Mouse (Mus musculus): ENCODE data around the gene Clic1. TPM values are rescaled to one million over a fixed set of nuclear protein-coding genes. Genes with fewer than 3 reads are reported as not detected.

Gene Clic1
- polyA plus RNA-seq, 1 experiment = 266 TPM

DNA sequence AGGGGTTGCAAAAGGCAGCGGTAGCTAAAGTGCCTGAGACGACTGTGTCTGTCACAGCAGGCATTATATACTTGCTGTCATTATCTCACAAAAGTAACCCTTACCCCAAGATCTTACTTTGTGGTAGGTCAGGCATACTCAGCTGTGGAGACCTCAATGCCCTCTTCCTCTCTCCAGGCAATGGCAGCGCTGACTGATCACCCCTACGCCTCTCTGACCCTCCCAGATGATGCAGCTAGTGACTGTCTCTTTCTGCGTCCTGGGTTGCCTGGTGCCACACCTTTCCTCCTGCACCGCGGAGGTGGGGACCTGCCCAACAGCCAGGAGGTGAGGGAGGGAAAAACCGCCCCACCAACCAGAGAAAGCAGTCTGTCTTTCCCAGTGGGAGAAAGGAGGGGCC, 11.5 kb downstream of the Clic1 start:
- TF ChIP-seq POLR2A (IDR thresholded peaks at IDR 0.05; ENCODE audit: low read depth, low read length) = no peak
- TF ChIP-seq CTCF (IDR thresholded peaks at IDR 0.05; ENCODE audit: borderline replicate concordance, insufficient read depth, low read length) = no peak
- H3K4me1 ChIP-seq (ENCODE audit: control insufficient read depth, insufficient read depth, low read length) = 0 out of 2 replicates have a peak, but pooled peaks cover 3% of the 10 kb centered on the region
- H3K27ac ChIP-seq (ENCODE audit: insufficient read depth, low read length) = no peak overlapping the region
- no peak overlapping the region for H3K4me3 ChIP-seq (ENCODE audit: insufficient read depth, low read length)

DNA sequence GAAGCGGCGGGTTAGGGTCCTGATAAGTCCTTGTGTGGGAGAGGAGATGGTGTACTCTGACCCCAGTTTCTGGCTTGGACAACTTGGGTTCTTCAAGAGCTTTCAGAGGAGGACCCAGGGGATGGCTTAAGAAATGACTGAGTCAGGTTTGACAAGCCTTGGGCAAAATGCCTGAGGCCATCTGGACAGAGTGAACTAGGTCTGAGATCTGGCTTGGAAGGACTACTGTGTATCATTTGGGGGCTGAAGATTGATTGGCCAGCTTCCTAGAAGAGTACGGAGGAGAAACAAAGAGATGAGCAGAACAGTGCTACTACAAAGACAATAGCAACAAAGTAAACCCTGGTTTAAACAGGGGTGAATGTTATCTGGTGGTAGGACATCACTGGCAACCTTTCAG, 13.7 kb downstream of the Clic1 start:
- H3K4me3 ChIP-seq (ENCODE audit: insufficient read depth, low read length) = no peak overlapping the region
- H3K27ac ChIP-seq (ENCODE audit: insufficient read depth, low read length) = no peak overlapping the region
- no peaks in the 10 kb centered on the region for H3K4me1 ChIP-seq (ENCODE audit: control insufficient read depth, insufficient read depth, low read length)
- TF ChIP-seq CTCF (IDR thresholded peaks at IDR 0.05; ENCODE audit: borderline replicate concordance, insufficient read depth, low read length) = no peak
- no peak for TF ChIP-seq POLR2A (IDR thresholded peaks at IDR 0.05; ENCODE audit: low read depth, low read length)

DNA sequence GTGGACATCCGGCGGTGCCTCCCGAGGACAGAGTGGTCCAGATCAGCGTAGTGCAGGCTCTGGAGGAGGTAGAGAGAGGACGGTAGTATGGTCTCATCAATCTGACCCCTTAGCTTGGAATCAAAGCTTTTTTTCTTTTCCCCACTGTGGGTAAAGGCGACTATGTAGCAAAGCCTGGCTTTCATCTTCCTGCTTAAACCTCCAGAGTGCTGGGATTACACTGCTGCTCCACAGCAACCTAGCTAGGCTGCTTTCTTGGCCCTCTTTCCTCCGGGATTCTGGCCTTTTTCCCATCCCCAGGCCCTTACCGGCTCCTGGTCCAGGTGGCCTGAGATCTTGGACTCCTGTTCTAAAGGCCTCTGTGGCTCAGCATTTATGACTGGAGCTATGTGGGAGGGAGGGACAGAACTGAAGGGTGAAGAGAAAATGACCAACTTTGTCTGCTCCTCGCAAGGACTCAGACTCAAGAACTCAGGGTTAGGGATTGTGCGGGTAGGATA, 14.7 kb downstream of the Clic1 start:
- no peaks in the 10 kb centered on the region for H3K4me1 ChIP-seq (ENCODE audit: control insufficient read depth, insufficient read depth, low read length)
- no peak overlapping the region for H3K4me3 ChIP-seq (ENCODE audit: insufficient read depth, low read length)
- H3K27ac ChIP-seq (ENCODE audit: insufficient read depth, low read length) = no peak overlapping the region

DNA sequence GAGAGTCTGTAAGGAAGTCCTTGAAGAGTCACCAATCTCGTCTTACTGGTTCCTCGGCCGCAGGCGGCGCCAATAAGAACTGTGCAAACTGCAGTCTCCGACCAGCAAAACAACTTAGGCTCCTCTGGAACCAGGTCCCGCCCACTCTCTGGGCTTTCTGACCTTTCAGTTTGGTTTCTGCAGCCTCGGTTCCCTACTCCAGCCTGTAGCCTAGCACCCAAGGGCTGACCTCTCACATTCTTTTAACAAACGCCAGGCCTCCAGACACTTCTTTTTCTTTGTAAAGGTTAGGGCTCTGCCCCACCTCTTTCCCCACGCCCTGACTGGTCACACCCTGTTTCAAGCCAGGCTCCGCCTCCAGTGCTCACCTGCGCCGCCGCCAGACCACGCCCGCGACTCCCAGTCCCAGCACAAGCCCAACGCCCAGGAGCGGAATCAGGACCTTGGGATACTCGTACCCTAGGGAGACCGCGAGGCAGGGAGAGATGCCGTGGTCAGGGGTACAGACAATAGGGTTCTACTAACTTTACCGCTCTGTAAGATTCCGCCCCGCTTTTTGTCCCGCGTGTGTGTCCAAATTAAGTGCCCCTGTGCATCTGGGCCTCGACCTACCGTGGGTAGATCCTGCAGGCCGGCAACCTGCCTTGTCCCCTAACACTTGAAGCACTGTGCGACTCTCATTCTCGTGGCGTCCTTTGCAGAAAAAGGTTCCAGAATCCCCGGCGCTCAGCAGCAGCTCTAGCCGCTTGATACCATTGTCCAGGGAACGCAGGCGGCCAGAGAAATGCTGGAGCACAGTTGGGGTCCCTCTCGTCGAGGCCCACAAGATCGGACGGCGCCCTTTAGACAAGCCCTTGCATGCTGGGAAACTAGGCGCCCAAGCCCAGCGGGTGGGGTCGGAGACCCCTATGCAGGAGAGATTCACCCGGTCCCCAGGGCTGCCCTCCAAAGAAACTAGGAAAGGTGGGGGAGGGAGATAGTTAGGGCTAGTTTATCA, 15.5 kb downstream of the Clic1 start, which contains the start of gene Ly6g6c:
TSS of gene Ly6g6c (plus strand) at position 438 of the 997 bp plus-strand sequence.
- Histone ChIP-seq H3K27ac (ENCODE audit: insufficient read depth, low read length) (no peak within 1 kb of the TSS), H3K4me1 (ENCODE audit: control insufficient read depth, insufficient read depth, low read length) (no peaks in the 10 kb centered on the region), H3K4me3 (ENCODE audit: insufficient read depth, low read length) (no peak within 1 kb of the TSS)
- TF ChIP-seq CTCF (IDR thresholded peaks at IDR 0.05; ENCODE audit: borderline replicate concordance, insufficient read depth, low read length) (no peak), POLR2A (IDR thresholded peaks at IDR 0.05; ENCODE audit: low read depth, low read length) (no peak)

More for the DNA sequence above, 14.7 kb downstream of the Clic1 start:
- TF ChIP-seq CTCF (IDR thresholded peaks at IDR 0.05; ENCODE audit: borderline replicate concordance, insufficient read depth, low read length) (no peak), POLR2A (IDR thresholded peaks at IDR 0.05; ENCODE audit: low read depth, low read length) (no peak)

DNA sequence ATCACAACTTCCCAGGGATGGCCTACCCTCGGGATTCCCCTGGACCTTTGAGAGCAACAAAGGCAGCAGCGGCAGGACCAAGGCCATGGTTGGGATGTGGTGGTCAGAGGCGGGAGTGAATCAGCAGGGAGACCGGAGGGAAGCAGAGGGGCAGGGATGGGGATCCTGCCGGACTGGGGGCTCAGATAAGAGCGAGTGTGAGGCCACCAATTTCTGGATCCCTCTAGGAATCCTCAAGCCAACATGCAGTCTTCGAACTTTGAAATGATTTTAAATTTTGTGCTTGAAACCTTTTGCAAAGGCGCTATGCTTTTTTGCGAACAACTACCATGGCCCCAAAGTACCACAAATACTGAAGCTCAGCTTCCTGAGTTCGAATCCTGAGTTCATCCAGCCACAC, 16.3 kb downstream of the Clic1 start, which contains the start of gene Mpig6b:
TSS of gene Mpig6b (minus strand) at position 101 of the 400 bp plus-strand sequence.
- Histone ChIP-seq H3K4me3 (ENCODE audit: insufficient read depth, low read length) (no peak within 1 kb of the TSS), H3K4me1 (ENCODE audit: control insufficient read depth, insufficient read depth, low read length) (no peaks in the 10 kb centered on the region), H3K27ac (ENCODE audit: insufficient read depth, low read length) (no peak within 1 kb of the TSS)
- TF ChIP-seq POLR2A (IDR thresholded peaks at IDR 0.05; ENCODE audit: low read depth, low read length) (no peak), CTCF (IDR thresholded peaks at IDR 0.05; ENCODE audit: borderline replicate concordance, insufficient read depth, low read length) (no peak)

DNA sequence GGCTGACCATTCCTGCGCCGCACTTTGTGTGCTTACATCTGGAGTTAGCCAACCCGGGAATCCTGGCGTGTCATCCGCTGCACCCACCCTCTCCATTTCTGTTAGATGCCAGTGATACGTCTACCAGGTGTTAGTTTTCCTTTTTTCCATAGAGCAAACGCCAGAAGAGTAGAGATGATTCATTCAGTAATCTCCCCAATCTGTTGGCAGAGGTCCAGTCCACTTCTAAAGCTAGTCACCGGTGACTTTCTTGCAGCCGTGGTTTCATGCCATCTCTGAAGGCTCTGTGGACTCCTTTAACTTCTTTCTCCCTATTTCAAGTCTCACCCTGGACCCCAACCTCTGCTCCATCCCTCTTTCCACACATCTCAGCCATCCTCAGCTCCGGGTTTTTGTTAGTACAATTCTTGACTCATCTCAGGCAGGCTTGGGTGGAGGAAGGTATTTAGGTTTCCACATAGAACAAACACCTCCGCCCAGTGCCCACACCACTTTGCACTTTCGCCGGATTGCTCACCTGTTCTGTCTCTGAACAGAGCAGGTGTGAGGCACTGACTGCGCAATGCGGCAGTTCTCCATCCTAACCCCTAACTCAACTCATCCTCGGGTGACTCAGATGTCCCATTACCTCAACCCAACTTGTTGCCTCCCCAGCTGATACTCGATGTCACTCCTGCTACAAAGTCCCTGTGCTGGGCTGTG, 18.6 kb downstream of the Clic1 start:
- Histone ChIP-seq H3K27ac (ENCODE audit: insufficient read depth, low read length) (no peak overlapping the region), H3K4me1 (ENCODE audit: control insufficient read depth, insufficient read depth, low read length) (no peaks in the 10 kb centered on the region), H3K4me3 (ENCODE audit: insufficient read depth, low read length) (no peak overlapping the region)
- TF ChIP-seq POLR2A (IDR thresholded peaks at IDR 0.05; ENCODE audit: low read depth, low read length) = no peak
- TF ChIP-seq CTCF (IDR thresholded peaks at IDR 0.05; ENCODE audit: borderline replicate concordance, insufficient read depth, low read length) = no peak

DNA sequence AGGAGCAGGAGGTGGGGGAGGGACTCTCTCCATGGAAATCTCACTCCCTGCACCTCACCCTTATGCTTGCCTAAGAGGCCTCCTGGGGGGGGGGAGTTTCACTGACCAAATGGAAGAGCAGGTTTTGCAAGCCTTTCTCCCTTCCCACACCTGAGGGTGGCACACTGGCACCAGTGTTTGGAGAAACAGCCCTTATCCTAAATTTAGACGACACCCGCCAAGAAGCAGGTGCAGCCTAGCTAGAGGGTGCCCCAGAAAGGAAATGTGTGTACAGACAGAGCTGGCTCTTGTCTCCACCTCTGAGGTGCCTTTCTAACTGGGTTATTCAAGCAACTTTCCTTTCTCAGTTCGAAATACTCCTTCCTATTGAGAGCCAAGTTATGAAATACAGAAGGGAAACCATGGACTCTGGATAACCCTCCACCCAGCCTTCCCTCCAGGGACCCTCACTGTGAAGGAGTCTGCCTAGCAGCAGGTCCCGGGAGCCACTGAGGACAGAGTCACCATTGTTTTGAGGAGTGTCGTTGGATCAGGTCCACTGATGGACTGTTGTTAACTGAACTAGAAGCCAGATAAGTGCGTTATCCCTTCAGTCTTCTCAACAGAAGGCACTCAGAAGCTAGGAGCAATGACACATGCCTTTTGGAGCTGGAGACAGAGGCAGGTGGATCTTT, 20.9 kb downstream of the Clic1 start:
- Histone ChIP-seq H3K27ac (ENCODE audit: insufficient read depth, low read length) (no peak overlapping the region), H3K4me3 (ENCODE audit: insufficient read depth, low read length) (no peak overlapping the region), H3K4me1 (ENCODE audit: control insufficient read depth, insufficient read depth, low read length) (no peaks in the 10 kb centered on the region)
- TF ChIP-seq CTCF (IDR thresholded peaks at IDR 0.05; ENCODE audit: borderline replicate concordance, insufficient read depth, low read length) (no peak), POLR2A (IDR thresholded peaks at IDR 0.05; ENCODE audit: low read depth, low read length) (no peak)

DNA sequence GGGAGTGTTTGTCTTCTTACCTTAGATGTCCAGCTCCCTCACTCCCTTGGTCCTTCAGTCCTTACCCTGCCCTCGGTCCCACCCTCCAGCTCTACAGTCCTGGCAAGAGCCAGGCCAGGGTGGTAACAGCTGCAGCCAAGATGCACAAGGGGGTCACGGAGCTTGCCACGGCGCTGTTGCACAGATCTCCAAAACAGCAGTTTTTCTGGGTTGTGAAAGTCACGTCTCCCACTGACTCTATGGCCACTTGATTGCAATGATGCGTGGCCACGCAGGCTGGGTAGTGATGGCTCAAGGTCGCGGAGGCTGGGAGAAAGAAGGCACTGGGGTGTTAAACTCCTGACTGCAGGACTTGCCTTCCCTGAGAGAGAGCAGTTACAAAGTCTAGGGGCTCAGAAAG, 21.7 kb downstream of the Clic1 start:
- no peak for TF ChIP-seq CTCF (IDR thresholded peaks at IDR 0.05; ENCODE audit: borderline replicate concordance, insufficient read depth, low read length)
- no peak for TF ChIP-seq POLR2A (IDR thresholded peaks at IDR 0.05; ENCODE audit: low read depth, low read length)
- Histone ChIP-seq H3K27ac (ENCODE audit: insufficient read depth, low read length) (no peak overlapping the region), H3K4me3 (ENCODE audit: insufficient read depth, low read length) (no peak overlapping the region), H3K4me1 (ENCODE audit: control insufficient read depth, insufficient read depth, low read length) (no peaks in the 10 kb centered on the region)

DNA sequence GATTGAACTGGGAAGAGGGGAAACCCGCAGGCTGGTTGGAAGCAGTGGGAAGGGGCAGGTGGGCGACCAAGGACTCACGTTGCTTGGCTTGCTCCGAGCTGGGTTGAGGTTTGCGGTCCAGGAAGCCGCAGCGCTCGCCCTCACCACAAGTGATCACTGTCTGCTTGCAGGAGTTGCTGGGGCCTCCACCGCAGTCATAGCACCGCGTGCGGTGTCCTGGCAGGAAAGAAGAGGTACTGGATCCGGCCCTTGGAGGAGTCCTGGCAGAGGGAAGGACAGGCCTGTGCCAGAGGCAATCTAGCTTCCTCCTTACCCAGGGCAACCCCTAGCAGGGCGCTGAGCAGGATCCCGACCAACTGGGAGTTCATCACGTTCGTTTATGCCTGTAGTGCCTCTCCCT, 24.3 kb downstream of the Clic1 start:
- TF ChIP-seq CTCF (IDR thresholded peaks at IDR 0.05; ENCODE audit: borderline replicate concordance, insufficient read depth, low read length) = no peak
- no peak for TF ChIP-seq POLR2A (IDR thresholded peaks at IDR 0.05; ENCODE audit: low read depth, low read length)
- H3K27ac ChIP-seq (ENCODE audit: insufficient read depth, low read length) = no peak overlapping the region
- no peak overlapping the region for H3K4me3 ChIP-seq (ENCODE audit: insufficient read depth, low read length)
- no peaks in the 10 kb centered on the region for H3K4me1 ChIP-seq (ENCODE audit: control insufficient read depth, insufficient read depth, low read length)
